In the genomic region with DNA sequence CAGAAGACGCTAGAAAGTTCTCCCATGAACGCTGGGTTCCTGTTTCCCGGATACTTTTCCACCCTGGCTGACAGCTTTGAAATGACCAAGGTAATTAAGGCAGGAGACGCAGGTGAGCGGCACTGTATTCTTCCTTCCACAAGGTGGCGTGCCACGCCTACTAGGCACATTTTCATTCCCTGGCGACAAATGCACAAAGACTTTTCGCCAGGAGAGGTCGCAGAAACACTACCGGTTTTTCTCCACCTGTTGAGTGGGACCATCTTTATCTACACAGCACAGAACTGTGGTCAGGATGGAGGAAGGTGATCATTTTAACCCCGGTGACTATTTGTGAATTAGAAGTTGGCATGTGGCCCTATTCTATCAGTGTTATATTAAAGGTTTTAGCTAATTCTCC, we compare ENCODE assay signal across 9 mouse cellular contexts. TPM values are rescaled to one million over a fixed set of nuclear protein-coding genes. Genes with fewer than 3 reads are reported as not detected.
DNase-seq lines count a peak whose midpoint lies in the region; ATAC-seq and TF ChIP-seq lines count a peak whose summit lies in the region.
"Had no signal": no experiment of that assay in that cellular context is flagged by ENCODE, and none has a peak within 500 bp of the region (broad histone marks: within the 10 kb centered on the region; RNA-seq: fewer than 3 reads in every experiment).

No protein-coding gene starts in this region.

- no peaks in the 10 kb centered on the region for H3K9me3 ChIP-seq in heart, embryonic 14.5 days (ENCODE audit: control insufficient read depth, low read length)
- H3K9me3 ChIP-seq in liver, embryonic 13.5 days (replicated peaks) = no peaks in the 10 kb centered on the region
- H3K9me3 ChIP-seq in neural tube, embryonic 13.5 days = no peaks in the 10 kb centered on the region

- no peaks in the 10 kb centered on the region for H3K27me3 ChIP-seq in heart, embryonic 14.5 days (ENCODE audit: control insufficient read depth, insufficient read depth, low read length)
- H3K27me3 ChIP-seq in liver, embryonic 13.5 days = peaks cover 9% of the 10 kb centered on the region
- no peaks in the 10 kb centered on the region for H3K27me3 ChIP-seq in neural tube, embryonic 13.5 days
- H3K27me3 ChIP-seq: embryonic facial prominence, embryonic 12.5 days had no signal

- H3K36me3 ChIP-seq in heart, embryonic 14.5 days (ENCODE audit: control insufficient read depth, insufficient read depth, low read length) = no peaks in the 10 kb centered on the region
- no peaks in the 10 kb centered on the region for H3K36me3 ChIP-seq in liver, embryonic 13.5 days
- H3K36me3 ChIP-seq in neural tube, embryonic 13.5 days = no peaks in the 10 kb centered on the region
- H3K36me3 ChIP-seq: embryonic facial prominence, embryonic 12.5 days had no signal

- no peak overlapping the region for H3K27ac ChIP-seq in bone marrow, adult 2 months (ENCODE audit: control insufficient read depth, insufficient read depth, low read depth, low read length, poor library complexity)
- H3K27ac ChIP-seq in heart, embryonic 14.5 days (replicated peaks in 1 of 2; ENCODE audit: control insufficient read depth in 1 of 2, insufficient read depth in 1 of 2, low read depth in 2 of 2, low read length in 2 of 2) = no peak overlapping the region
- H3K27ac ChIP-seq in liver, embryonic 13.5 days = no peak overlapping the region
- H3K27ac ChIP-seq in neural tube, embryonic 13.5 days (replicated peaks) = no peak overlapping the region
- H3K27ac ChIP-seq: embryonic facial prominence, embryonic 12.5 days had no signal

- no peak for TF ChIP-seq POLR2A in bone marrow, adult 2 months (IDR thresholded peaks at IDR 0.05; ENCODE audit: borderline replicate concordance, control insufficient read depth, low read depth, low read length)

- TF ChIP-seq CTCF in bone marrow, adult 2 months (IDR thresholded peaks at IDR 0.05; ENCODE audit: control insufficient read depth, insufficient read depth, low read length) = peak; percentile 87

- peak overlapping the region; percentile 24; the same call in 1 of the 2 replicates for H3K4me2 ChIP-seq in heart, embryonic 14.5 days (ENCODE audit: low read length)
- H3K4me2 ChIP-seq in liver, embryonic 13.5 days = no peak overlapping the region
- no peak overlapping the region for H3K4me2 ChIP-seq in neural tube, embryonic 13.5 days
- H3K4me2 ChIP-seq: embryonic facial prominence, embryonic 12.5 days had no signal

- WGBS in bone marrow, adult 2 months = under 1% methylated on average over 12 of the region's 12 CpGs
- WGBS in heart, embryonic 14.5 days = 2% methylated on average over 12 of the region's 12 CpGs
- WGBS in liver, embryonic 13.5 days (ENCODE audit: insufficient replicate concordance) = under 1% methylated on average over 12 of the region's 12 CpGs
- WGBS in neural tube, embryonic 13.5 days = 4% methylated on average over 12 of the region's 12 CpGs

- H3K4me3 ChIP-seq in bone marrow, adult 2 months (replicated peaks; ENCODE audit: control insufficient read depth, low read depth, low read length) = peak overlapping the region; percentile 7
- no peak overlapping the region for H3K4me3 ChIP-seq in heart, embryonic 14.5 days (ENCODE audit: control insufficient read depth in 1 of 2, insufficient read depth in 1 of 2, low read depth in 1 of 2, low read length in 2 of 2)
- no peak overlapping the region for H3K4me3 ChIP-seq in liver, embryonic 13.5 days (replicated peaks)
- H3K4me3 ChIP-seq in neural tube, embryonic 13.5 days = no peak overlapping the region
- H3K4me3 ChIP-seq: embryonic facial prominence, embryonic 12.5 days had no signal

- peak; percentile 71 for ATAC-seq in erythroid progenitor cell, adult 5-6 weeks (replicated peaks; ENCODE audit: low FRiP score, poor library complexity, severe bottlenecking)
- no peak for ATAC-seq in heart, embryonic 14.5 days (ENCODE audit: insufficient number of reproducible peaks, insufficient read depth, low FRiP score, low read depth)
- ATAC-seq in liver, embryonic 13.5 days (ENCODE audit: low read depth) = peak; percentile 45
- ATAC-seq in neural tube, embryonic 13.5 days (ENCODE audit: low read depth) = 0 out of 2 replicates have a peak, but pooled peaks have one; percentile 50

- H3K9ac ChIP-seq in heart, embryonic 14.5 days (ENCODE audit: low read length) = no peak overlapping the region
- H3K9ac ChIP-seq in liver, embryonic 13.5 days = no peak overlapping the region
- H3K9ac ChIP-seq in neural tube, embryonic 13.5 days = no peak overlapping the region
- H3K9ac ChIP-seq: embryonic facial prominence, embryonic 12.5 days had no signal

- peak; percentile 79 for DNase-seq in CD4-positive helper T cell, adult 2 months (ENCODE audit: low read depth, low spot score)
- DNase-seq in kidney, postnatal 25 days = peak; percentile 87 to 90
- DNase-seq in liver, embryonic 13.5 days = peak; percentile 47
- peak; percentile 63 for DNase-seq in telencephalon, adult 2 months (ENCODE audit: low read depth, low spot score)

- no peaks in the 10 kb centered on the region for H3K4me1 ChIP-seq in bone marrow, adult 2 months (ENCODE audit: control insufficient read depth, insufficient read depth, low read length)
- 0 out of 4 replicates have a peak, but pooled peaks cover 0 to 13% of the 10 kb centered on the region in 2 experiments for H3K4me1 ChIP-seq in heart, embryonic 14.5 days (ENCODE audit: control insufficient read depth in 2 of 2, insufficient read depth in 2 of 2, low read length in 2 of 2)
- peaks cover 4% of the 10 kb centered on the region; the same call in 1 of the 2 replicates for H3K4me1 ChIP-seq in liver, embryonic 13.5 days (replicated peaks)
- peaks cover 5% of the 10 kb centered on the region for H3K4me1 ChIP-seq in neural tube, embryonic 13.5 days (replicated peaks)
- H3K4me1 ChIP-seq: embryonic facial prominence, embryonic 12.5 days had no signal

RNA-seq across cellular contexts. Expression of a gene that starts 15.6 kb away (rescaled TPM):
- polyA plus RNA-seq in bone marrow, adult 2 months (2011; ENCODE audit: insufficient read depth, insufficient read length, low replicate concordance, missing spikeins) = 11.9 and 17.9 TPM in 2 replicates
- total RNA-seq in erythroid progenitor cell, adult 5-6 weeks (2015; ENCODE audit: low replicate concordance) = 6.8 and 10.9 TPM in 2 replicates
- 8.7 and 10.8 TPM in 2 replicates for total RNA-seq in erythroid progenitor cell, adult 5-6 weeks (2017; ENCODE audit: low replicate concordance)
- polyA plus RNA-seq in heart, embryonic 14.5 days (2014; fragmentation: Nextera tagmentation; extraction: Ambion mirVana) = 10.7 and 11.7 TPM in 2 replicates
- 16.5 and 19.2 TPM in 2 replicates for polyA plus RNA-seq in liver, embryonic 13.5 days (2015; fragmentation: Nextera tagmentation; extraction: Ambion mirVana)
- polyA plus RNA-seq in neural tube, embryonic 13.5 days (2015; fragmentation: Nextera tagmentation; extraction: Ambion mirVana) = 26.4 and 26.6 TPM in 2 replicates

RNA-seq across cellular contexts. Expression of a gene that starts 40.9 kb away (rescaled TPM):
- polyA plus RNA-seq in bone marrow, adult 2 months (2011; ENCODE audit: insufficient read depth, insufficient read length, low replicate concordance, missing spikeins) = 48.1 and 91.8 TPM in 2 replicates
- total RNA-seq in erythroid progenitor cell, adult 5-6 weeks (2015; ENCODE audit: low replicate concordance) = 16.3 and 40.4 TPM in 2 replicates
- 43.8 and 48.9 TPM in 2 replicates for total RNA-seq in erythroid progenitor cell, adult 5-6 weeks (2017; ENCODE audit: low replicate concordance)
- 197 and 200 TPM in 2 replicates for polyA plus RNA-seq in heart, embryonic 14.5 days (2014; fragmentation: Nextera tagmentation; extraction: Ambion mirVana)
- polyA plus RNA-seq in liver, embryonic 13.5 days (2015; fragmentation: Nextera tagmentation; extraction: Ambion mirVana) = 202 and 204 TPM in 2 replicates
- 201 and 211 TPM in 2 replicates for polyA plus RNA-seq in neural tube, embryonic 13.5 days (2015; fragmentation: Nextera tagmentation; extraction: Ambion mirVana)
